In the genomic region with DNA sequence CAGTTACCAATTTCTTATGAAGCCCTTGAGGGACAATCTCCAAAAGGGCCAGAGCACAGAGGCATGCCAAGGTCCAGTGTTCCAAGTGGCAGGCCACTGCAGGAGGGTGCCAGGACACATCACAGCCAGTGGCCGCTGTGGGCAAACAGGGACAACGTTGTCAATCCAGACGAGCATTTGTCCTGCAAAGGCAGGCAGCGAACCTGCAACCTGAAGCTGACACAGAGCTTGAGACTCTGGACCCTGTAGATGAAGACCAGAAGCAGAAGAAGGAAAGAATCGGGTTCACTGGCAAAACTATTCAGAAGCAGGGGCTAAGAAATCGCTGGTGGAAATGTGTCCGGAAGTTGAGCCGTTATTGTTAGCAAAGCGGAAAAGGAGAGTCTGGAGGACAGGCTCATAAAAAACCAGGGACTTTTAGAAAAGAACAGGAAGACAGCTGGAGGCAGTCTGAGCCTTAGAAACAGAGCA, we compare ENCODE assay signal across 9 mouse cellular contexts.
DNase-seq lines count a peak whose midpoint lies in the region; ATAC-seq lines count a peak whose summit lies in the region.
"Had no signal": no experiment of that assay in that cellular context is flagged by ENCODE, and none has a peak within 500 bp of the region (broad histone marks: within the 10 kb centered on the region; RNA-seq: fewer than 3 reads in every experiment).

No protein-coding gene starts in this region.

- H3K9me3 ChIP-seq in heart, embryonic 12.5 days (replicated peaks): no peaks in the 10 kb centered on the region

- no peaks in the 10 kb centered on the region for H3K36me3 ChIP-seq in heart, embryonic 12.5 days

- peak overlapping the region; percentile 76 for H3K27ac ChIP-seq in heart, embryonic 12.5 days (ENCODE audit: poor library complexity, severe bottlenecking)

- peaks cover 17% of the 10 kb centered on the region for H3K4me1 ChIP-seq in heart, embryonic 12.5 days (replicated peaks)

- peak overlapping the region; percentile 28; the same call in 1 of the 2 replicates for H3K4me2 ChIP-seq in heart, embryonic 12.5 days

- no peaks in the 10 kb centered on the region for H3K27me3 ChIP-seq in heart, embryonic 12.5 days (replicated peaks)

- ATAC-seq in heart, embryonic 12.5 days (ENCODE audit: insufficient number of reproducible peaks, low FRiP score): peak; percentile 61; the same call in 1 of the 2 replicates

- no peak overlapping the region for H3K9ac ChIP-seq in heart, embryonic 12.5 days

- H3K4me3 ChIP-seq in heart, embryonic 12.5 days: no peak overlapping the region

- WGBS in heart, embryonic 12.5 days: 47% methylated on average over 9 of the region's 9 CpGs

- peak; percentile 17 for DNase-seq in gastrocnemius, postnatal 10 days
- DNase-seq in gastrocnemius, postnatal 4 days (ENCODE audit: low spot score in 2 of 2): no peak
- DNase-seq in kidney, postnatal 25 days: peak; percentile 50 to 75
- peak; percentile 61 for DNase-seq in ovary, postnatal 36 days (ENCODE audit: low spot score)
- no peak for DNase-seq in urinary bladder, adult 2 months (ENCODE audit: low spot score)
- no peak for DNase-seq in spleen, adult 18-20 months
- no peak for DNase-seq in thymus, adult 18-20 months
- DNase-seq: cerebellum, adult 18-20 months had no signal

Comparison
In these comparisons a context has a peak if more than half of its experiments do, and no peak if none do; other contexts are left out.
1. DNase-seq: peak in gastrocnemius, postnatal 10 days (single experiment), kidney, postnatal 25 days (2 of 2) and ovary, postnatal 36 days (single experiment); none in gastrocnemius, postnatal 4 days (0 of 2), urinary bladder, adult 2 months (single experiment), spleen, adult 18-20 months (0 of 2) and thymus, adult 18-20 months (0 of 2).